Mouse (Mus musculus) mammary gland, adult 2 months (tissue): ENCODE results near the gene Pcx. TPM values are rescaled to one million over a fixed set of nuclear protein-coding genes. Genes with fewer than 3 reads are reported as not detected.

Experiments
- polyA plus RNA-seq: library from polyadenylated mRNA; depleted of rRNA; stranded (reverse); fragments of >200 nt; gene quantifications from 2 replicates; pipeline ENCODE4 v1.2.3, GENCODE M21; 2012; ENCODE audit warnings: low replicate concordance; rRNA removed

Gene Pcx
- polyA plus RNA-seq: 548 and 804 TPM in 2 replicates

DNA sequence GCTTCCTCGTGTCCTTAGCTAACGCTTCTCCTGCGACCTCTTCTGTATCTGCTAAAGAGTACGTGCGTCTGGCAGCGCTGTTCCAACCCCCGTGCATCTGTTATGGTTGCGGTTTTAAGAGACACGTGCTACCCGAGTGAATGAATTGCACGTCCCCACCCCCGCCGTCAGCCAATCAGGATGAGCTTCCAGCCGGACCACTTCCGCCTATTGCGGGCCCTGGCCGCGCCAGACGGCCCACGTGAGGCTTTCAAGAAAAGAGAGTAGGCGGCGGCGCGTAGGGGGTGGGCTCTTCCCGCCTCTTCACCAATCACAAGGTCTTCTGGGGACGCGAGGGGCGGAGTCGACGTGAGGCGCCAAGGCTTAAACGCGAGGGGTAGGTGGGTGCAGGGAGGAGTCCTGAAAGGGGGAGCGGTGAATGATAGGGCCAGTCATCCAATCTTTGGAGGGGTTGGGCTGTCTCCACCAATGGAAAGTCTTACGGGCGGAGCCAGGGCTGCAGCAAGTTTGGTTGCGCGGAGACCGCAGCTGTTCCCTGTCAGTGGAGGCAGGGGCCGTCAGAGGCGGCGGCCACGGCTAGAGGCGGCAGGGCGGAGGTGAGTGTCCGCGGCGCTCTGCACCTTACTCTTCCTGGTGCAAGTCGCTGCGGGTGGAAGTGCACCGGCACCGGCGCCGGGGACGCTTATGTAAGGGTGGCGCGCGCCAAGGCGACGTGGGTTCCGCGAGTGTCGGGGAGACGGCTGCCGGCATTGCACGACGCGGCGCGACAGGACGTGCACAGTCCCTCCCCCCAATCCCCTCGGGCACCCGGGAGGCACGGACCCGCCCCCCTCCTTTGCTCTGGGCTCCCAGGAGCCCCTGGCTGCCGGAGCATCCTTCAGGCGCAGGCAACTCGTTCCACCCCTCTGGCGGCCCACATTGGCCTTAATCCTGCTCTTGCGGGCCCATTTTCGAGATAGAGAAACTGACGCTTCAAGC lies at the start of gene Pcx:
Gene Pcx, plus strand, starts transcription at position 487 of the 978 bp plus-strand sequence.

DNA sequence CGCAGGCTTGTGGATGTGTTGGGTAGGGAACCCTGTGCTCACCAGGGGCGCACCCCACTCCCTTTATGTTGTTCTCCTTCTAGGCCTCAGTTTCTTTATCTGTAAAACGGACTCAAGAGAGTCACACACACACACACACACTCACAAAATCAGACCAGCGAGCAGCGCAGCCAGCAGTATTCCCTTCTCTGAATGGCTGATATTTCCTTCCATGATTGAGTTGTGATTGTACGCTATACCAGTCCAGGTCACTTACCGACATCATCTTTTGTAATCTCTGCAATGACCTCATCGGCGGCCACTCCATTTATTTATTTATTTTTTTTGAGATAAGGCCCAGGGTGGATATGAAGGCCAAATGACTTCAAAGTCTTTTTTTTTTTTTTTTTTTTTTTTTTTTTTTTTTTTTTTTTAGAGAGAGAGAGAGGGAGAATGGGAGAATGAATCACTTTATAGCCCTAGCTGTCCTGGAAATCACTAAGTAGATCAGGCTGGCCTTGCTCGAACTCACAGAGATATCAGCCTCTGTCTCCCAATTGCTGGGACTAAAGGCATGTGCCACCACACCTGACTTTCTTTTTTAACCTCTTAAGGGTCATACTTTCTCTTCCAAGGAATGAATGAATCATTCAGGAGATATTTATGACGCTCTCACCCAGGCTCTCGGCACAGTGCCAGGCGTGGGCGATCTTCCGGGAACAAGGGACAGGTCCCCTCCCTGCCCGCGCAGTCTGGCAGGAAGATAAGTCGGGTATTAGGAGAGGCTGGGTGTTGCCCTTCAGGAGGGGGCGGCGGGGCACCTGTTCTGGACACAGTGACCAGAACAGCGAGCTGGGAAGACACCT lies 32.7 kb upstream of the Pcx start, which contains the start of gene Syt12:
Gene Syt12, minus strand, starts transcription at position 103 of the 845 bp plus-strand sequence.

DNA sequence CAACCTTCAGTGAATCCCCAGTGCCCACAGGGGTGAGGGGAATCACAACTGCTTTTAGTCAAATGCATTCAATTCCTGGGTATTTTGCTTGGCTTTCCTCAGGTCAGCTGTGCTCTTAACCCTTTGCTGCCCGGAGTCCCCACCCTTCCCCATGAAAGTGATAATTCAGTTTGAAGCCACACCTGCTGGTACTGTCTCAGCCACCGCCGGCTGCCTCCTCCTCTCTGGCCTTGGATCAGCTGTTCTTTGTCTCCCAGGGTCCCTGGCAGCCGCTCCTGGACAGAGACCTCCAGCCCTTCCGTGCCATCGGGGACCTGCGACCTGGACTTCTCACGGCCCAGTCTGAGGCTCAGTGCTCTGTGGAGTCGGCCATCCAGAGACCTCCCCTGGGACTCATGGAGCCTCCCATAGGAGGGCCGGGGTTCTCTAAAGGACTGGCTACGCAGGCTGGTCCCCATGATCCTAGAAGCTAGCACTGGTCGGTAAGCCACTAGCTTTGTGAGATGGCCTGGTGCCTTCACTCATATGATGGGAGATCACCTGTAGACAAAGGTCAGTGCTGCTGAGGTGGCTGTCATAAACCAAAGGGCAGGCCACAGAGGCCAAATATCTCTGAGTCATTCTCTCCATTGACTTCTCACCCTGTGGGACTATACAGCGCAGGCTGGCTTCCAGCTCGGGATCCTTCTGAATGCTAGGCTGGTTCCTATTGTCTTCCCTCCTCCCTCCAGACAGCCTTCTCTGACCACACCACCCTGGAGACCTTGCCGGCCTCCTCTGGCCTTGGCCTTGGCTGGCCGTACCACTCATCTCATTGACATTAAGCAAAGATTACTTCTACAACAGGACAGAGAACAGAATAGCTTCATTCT lies 12.0 kb upstream of the Pcx start, which contains the start of gene 2010003K11Rik:
Gene 2010003K11Rik, minus strand, starts transcription at position 522 of the 872 bp plus-strand sequence.

DNA sequence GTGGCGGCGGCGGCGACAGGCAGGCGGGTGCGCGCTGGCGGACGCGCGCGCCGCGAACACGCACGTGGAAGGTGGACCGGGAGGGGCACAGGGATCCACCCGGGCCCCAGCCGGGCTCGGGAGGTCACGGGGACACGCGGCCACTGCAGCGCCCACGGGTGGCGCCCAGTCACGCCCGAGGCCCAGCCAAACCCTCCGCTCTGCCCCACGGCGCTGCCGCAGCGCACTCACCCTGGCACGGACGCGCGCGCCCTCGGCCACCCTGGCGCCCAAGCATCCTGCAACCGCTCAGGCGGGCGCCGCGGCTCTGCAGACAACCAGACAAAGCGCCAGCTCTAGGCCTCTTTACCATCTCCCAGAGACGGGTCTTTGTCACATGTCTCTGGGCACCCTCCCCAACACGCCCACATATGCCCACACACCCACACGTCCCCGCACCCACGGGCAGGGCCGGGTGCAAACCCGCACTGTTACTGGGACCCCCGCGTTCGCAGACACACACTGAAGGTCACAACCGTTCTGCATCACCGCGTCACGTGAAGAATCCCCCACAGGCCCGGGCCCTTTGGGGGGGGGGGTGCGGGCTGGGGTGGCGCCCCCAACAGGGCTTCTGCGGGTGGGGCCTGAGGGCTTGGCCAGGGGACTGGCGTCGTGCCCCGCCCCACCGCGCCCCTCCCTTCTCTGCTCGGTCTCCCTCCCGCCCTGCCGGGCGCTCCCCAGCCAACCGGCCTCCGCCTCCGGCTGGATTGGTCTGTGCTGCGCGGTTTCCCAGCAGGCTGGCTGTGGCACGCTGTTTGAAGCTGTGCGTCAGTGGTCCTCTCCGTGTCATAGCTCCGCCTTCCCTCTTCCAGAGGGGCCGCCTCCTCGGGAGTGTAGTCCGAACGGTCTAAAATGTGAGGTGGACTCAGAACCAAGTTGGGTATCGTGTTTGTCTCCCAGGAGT lies 105.2 kb downstream of the Pcx start, which contains the start of gene Lrfn4:
Gene Lrfn4, minus strand, starts transcription at position 517 of the 943 bp plus-strand sequence.

DNA sequence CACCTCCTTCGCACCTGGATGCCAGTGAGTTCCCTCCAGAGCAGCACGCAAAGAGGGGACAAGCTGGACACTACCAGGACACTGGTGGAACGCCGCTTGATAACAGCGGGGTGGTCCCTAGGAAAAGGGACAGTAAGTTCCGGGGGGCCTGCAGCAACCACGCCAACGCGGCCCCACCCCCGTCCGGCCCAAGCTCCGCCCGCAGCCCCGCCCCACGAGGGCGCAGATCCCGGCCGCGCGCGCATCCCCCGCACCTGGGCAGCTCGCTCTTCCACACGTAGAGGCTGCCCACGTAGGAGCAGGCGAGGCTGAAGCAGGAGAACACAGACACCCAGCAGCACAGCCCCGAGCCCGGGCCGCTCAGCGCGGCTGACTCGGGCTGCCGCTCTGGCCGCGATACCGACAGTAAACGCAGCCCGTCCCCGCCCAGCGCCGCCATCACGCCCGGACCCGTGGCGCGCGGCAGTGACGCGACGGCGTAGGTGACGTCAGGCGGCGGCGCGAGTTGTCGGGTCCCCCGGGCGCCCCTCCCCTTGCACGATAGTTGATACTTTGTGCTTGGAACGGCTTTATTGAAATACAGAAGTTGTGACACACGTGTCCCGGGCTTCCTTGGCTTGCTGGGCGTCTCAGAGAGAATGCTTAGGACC lies 115.0 kb downstream of the Pcx start, which contains the start of gene Rce1:
Gene Rce1, minus strand, starts transcription at position 463 of the 650 bp plus-strand sequence.

Other genes starting within 250 kb of the Pcx start
- 116 and 124 TPM in 2 replicates for gene Ssh3, start 241.3 kb upstream of the Pcx start, polyA plus RNA-seq
- 12.7 and 17.2 TPM in 2 replicates for gene Ankrd13d, start 227.3 kb upstream of the Pcx start, polyA plus RNA-seq
- gene Grk2, start 204.2 kb upstream of the Pcx start, polyA plus RNA-seq: 156 and 263 TPM in 2 replicates
- gene Kdm2a, start 112.2 kb upstream of the Pcx start, polyA plus RNA-seq: 125 and 186 TPM in 2 replicates
- 14.2 and 15.8 TPM in 2 replicates for gene Rhod, start 71.0 kb upstream of the Pcx start, polyA plus RNA-seq
- gene Syt12, start 33.0 kb upstream of the Pcx start, polyA plus RNA-seq: 14.4 and 29.0 TPM in 2 replicates
- gene 2010003K11Rik, start 11.9 kb upstream of the Pcx start, polyA plus RNA-seq: 11.6 and 14.4 TPM in 2 replicates
- gene Lrfn4, start 105.2 kb downstream of the Pcx start, polyA plus RNA-seq: 12.3 and 26.6 TPM in 2 replicates
- gene Rce1, start 115.2 kb downstream of the Pcx start, polyA plus RNA-seq: 86.7 and 104 TPM in 2 replicates
- 0.89 and 0.98 TPM in 2 replicates for gene Gm960, start 188.2 kb downstream of the Pcx start, polyA plus RNA-seq
- 2.4 and 3.1 TPM in 2 replicates for gene Sptbn2, start 200.7 kb downstream of the Pcx start, polyA plus RNA-seq
- gene Rbm4b, start 246.0 kb downstream of the Pcx start, polyA plus RNA-seq: 7.6 and 8.1 TPM in 2 replicates